Mouse (Mus musculus) lung, postnatal 10 days (tissue): ENCODE measurements around the gene Zfp442.
"Not testable (repeated sequence)": the region's sequence is repeated elsewhere in the genome, so short reads cannot be mapped to it uniquely, and the experiment has no call there.

Experiments used
- DNase-seq: peaks from one replicate; pipeline ENCODE4 v3.0.0; 2021

Gene Zfp442

GRCm38 (mm10) chr2:150451180-150451919 is at the start of gene Zfp442:
Gene Zfp442, minus strand, starts transcription at chr2:150451486.
- DNase-seq: peak; percentile 70

- not testable (repeated sequence) for DNase-seq
Observed at GRCm38 (mm10) chr2:150500124-150500973, 49.1 kb upstream of the Zfp442 start.

GRCm38 (mm10) chr2:150493031-150493430 is 41.7 kb upstream of the Zfp442 start:
- DNase-seq: no peak

- peak; percentile 7 for DNase-seq
Observed at GRCm38 (mm10) chr2:150484939-150485778, 33.9 kb upstream of the Zfp442 start, which contains the start of gene Zfp345. Gene Zfp345, minus strand, starts transcription at chr2:150485091.

- DNase-seq: not testable (repeated sequence)
Observed at GRCm38 (mm10) chr2:150439084-150439483, 12.2 kb downstream of the Zfp442 start.

GRCm38 (mm10) chr2:150412146-150412545 is 39.1 kb downstream of the Zfp442 start:
- not testable (repeated sequence) for DNase-seq

- DNase-seq: no peak
Observed at GRCm38 (mm10) chr2:150390198-150390597, 61.1 kb downstream of the Zfp442 start.

GRCm38 (mm10) chr2:150385553-150386106 is 65.7 kb downstream of the Zfp442 start:
- DNase-seq: not testable (repeated sequence)

GRCm38 (mm10) chr2:150362878-150363229 is 88.4 kb downstream of the Zfp442 start:
- no peak for DNase-seq

- DNase-seq: peak; percentile 93
Observed at GRCm38 (mm10) chr2:150362113-150362877, 89.0 kb downstream of the Zfp442 start, which contains the start of gene 3300002I08Rik. Gene 3300002I08Rik, minus strand, starts transcription at chr2:150362765.
